8 mouse cellular contexts compared by ENCODE assay signal in the genomic region with DNA sequence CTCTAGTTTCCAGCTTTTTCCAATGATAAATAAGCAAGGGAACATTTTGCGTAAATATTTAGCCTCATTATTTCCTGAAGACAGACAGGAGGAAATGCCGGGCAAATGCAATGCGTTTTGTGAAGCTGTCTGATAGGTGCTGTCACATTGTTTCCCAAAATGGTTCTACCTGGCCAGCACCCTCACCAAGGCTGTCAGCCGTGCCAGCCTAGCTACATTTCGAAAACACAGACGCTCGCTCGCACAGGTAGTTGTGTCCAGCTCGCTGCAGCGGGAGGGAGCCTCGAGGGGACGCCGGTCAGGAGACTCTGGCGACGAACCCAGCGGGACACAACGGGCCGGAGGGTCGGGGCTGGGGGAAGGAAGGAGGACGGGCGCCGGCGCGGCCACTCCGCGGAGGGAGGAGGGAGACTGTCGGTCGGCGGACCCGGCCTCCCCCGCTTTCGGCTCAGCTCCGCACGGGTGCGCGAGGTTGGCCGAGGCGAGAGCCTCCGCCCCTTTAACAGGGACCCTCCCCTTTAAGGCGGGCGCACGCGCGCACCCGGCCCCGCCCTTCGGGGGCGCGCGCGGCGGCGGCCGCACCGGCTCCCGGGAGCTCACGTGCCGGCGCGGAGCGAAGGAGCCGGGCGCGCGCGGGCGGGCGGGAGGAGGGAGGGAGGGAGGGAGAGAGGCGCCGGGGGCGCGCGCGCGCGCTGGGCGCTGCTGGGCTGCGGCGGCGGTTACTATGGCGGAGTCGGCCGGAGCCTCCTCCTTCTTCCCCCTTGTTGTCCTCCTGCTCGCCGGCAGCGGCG. TPM values are rescaled to one million over a fixed set of nuclear protein-coding genes. Genes with fewer than 3 reads are reported as not detected.
DNase-seq lines count a peak whose midpoint lies in the region; ATAC-seq lines count a peak whose summit lies in the region.

A gene (plus strand): TSS at position 647 of the 791 bp plus-strand sequence.

- peak; percentile 93 for ATAC-seq in hindbrain, embryonic 15.5 days (ENCODE audit: low FRiP score, low read depth)

- no peaks in the 10 kb centered on the region for H3K27me3 ChIP-seq in hindbrain, embryonic 15.5 days

- peak; percentile 91 for DNase-seq in T-cell, adult 2 months (ENCODE audit: low spot score)
- peak; percentile 92 to 94 for DNase-seq in cerebellum, postnatal 14 days
- peak; percentile 90 for DNase-seq in gastrocnemius, adult 18-20 months (ENCODE audit: low spot score)
- DNase-seq in layer of hippocampus, postnatal 36 days: peak; percentile 87 to 88
- DNase-seq in lung, postnatal 25 days (ENCODE audit: low spot score): peak; percentile 92
- peak; percentile 87 for DNase-seq in retina, adult 2 months (ENCODE audit: low read depth, low spot score)
- DNase-seq in thymus, postnatal 25 days: peak; percentile 94

- H3K27ac ChIP-seq in hindbrain, embryonic 15.5 days (replicated peaks): peak within 1 kb of the TSS; percentile 92

- no peaks in the 10 kb centered on the region for H3K36me3 ChIP-seq in hindbrain, embryonic 15.5 days

- H3K9ac ChIP-seq in hindbrain, embryonic 15.5 days: peak within 1 kb of the TSS; percentile 82

- no peaks in the 10 kb centered on the region for H3K9me3 ChIP-seq in hindbrain, embryonic 15.5 days

- H3K4me1 ChIP-seq in hindbrain, embryonic 15.5 days (replicated peaks): peaks cover 44% of the 10 kb centered on the region

- WGBS in hindbrain, embryonic 15.5 days: under 1% methylated on average over 33 of the region's 87 CpGs

- H3K4me2 ChIP-seq in hindbrain, embryonic 15.5 days: peak within 1 kb of the TSS; percentile 87

- H3K4me3 ChIP-seq in hindbrain, embryonic 15.5 days: peak within 1 kb of the TSS; percentile 66

RNA-seq across cellular contexts. Expression of the gene that starts here (rescaled TPM):
- total RNA-seq in gastrocnemius, adult 18-20 months (2021): 10 to 100 TPM; 26.0 to 48.0 TPM
- polyA plus RNA-seq in hindbrain, embryonic 15.5 days (2015; fragmentation: Nextera tagmentation; extraction: Ambion mirVana): 21.7 and 24.1 TPM in 2 replicates
- 10 to 100 TPM; 85.2 to 88.5 TPM for total RNA-seq in layer of hippocampus, postnatal 36 days (2021)

Comparison
In these comparisons a context has a peak if more than half of its experiments do, and no peak if none do; other contexts are left out.
1. Peak in every context shown above with its lines: DNase-seq, ATAC-seq, H3K4me3 ChIP-seq and H3K27ac ChIP-seq.